Mouse (Mus musculus) common myeloid progenitor, adult 5-6 weeks (primary cell): ENCODE data around the gene Kcnq4. TPM values are rescaled to one million over a fixed set of nuclear protein-coding genes. Genes with fewer than 3 reads are reported as not detected.
A peak's percentile ranks its signal among the peaks of the same experiment; 100 is the strongest.

Source experiments
- ATAC-seq: replicated peaks from 2 replicates; pipeline ENCODE4 v1.8.0; 2016; ENCODE audit warnings: low read depth, mild to moderate bottlenecking, moderate TSS enrichment, inconsistent platforms; ENCODE audit not compliant: poor library complexity, severe bottlenecking
- total RNA-seq: library from RNA; stranded (forward); fragments of 200-1000, 187-1606 nt; gene quantifications from 2 replicates; pipeline ENCODE4 v1.2.3, GENCODE M21; 2017

Kcnq4 gene
- total RNA-seq, 1 experiment from 2014 or later, result not detected

- ATAC-seq, result no peak
These were observed 22.2 kb downstream of the Kcnq4 start for GRCm38 (mm10) chr4:120726174-120726573.

GRCm38 (mm10) chr4:120725516-120726090 lies 22.8 kb downstream of the Kcnq4 start:
- ATAC-seq, result no peak

- ATAC-seq, result no peak
These were observed 26.8 kb downstream of the Kcnq4 start for GRCm38 (mm10) chr4:120721574-120721973.

- ATAC-seq, result no peak
These were observed 29.3 kb downstream of the Kcnq4 start for GRCm38 (mm10) chr4:120719152-120719551.

- ATAC-seq, result no peak
These were observed 30.8 kb downstream of the Kcnq4 start for GRCm38 (mm10) chr4:120717591-120717990.

GRCm38 (mm10) chr4:120716765-120717164 lies 31.6 kb downstream of the Kcnq4 start:
- ATAC-seq, result no peak

GRCm38 (mm10) chr4:120716141-120716571 lies 32.3 kb downstream of the Kcnq4 start:
- peak; percentile 69 for ATAC-seq

GRCm38 (mm10) chr4:120713856-120714497 lies 34.4 kb downstream of the Kcnq4 start:
- no peak for ATAC-seq

- ATAC-seq, result no peak
These were observed 35.4 kb downstream of the Kcnq4 start for GRCm38 (mm10) chr4:120713021-120713420.

- no peak for ATAC-seq
These were observed 36.2 kb downstream of the Kcnq4 start for GRCm38 (mm10) chr4:120712236-120712635.

GRCm38 (mm10) chr4:120702511-120702910 lies 45.9 kb downstream of the Kcnq4 start:
- ATAC-seq, result no peak

GRCm38 (mm10) chr4:120702056-120702455 lies 46.4 kb downstream of the Kcnq4 start:
- no peak for ATAC-seq

GRCm38 (mm10) chr4:120701180-120701579 lies 47.2 kb downstream of the Kcnq4 start:
- ATAC-seq, result no peak

- peak; percentile 19; the same call in 1 of the 2 replicates for ATAC-seq
These were observed 50.5 kb downstream of the Kcnq4 start for GRCm38 (mm10) chr4:120697799-120698484.

- ATAC-seq, result no peak
These were observed 51.1 kb downstream of the Kcnq4 start for GRCm38 (mm10) chr4:120697353-120697752.

GRCm38 (mm10) chr4:120692717-120693116 lies 55.7 kb downstream of the Kcnq4 start:
- peak; percentile 56; the same call in 1 of the 2 replicates for ATAC-seq

- no peak for ATAC-seq
These were observed 59.1 kb downstream of the Kcnq4 start for GRCm38 (mm10) chr4:120689317-120689716.

- no peak for ATAC-seq
These were observed 61.1 kb downstream of the Kcnq4 start for GRCm38 (mm10) chr4:120687282-120687681.

GRCm38 (mm10) chr4:120683278-120683997 lies 65.0 kb downstream of the Kcnq4 start:
- ATAC-seq, result 0 out of 2 replicates have a peak, but pooled peaks have one; percentile 10

- ATAC-seq, result peak; percentile 65; the same call in 1 of the 2 replicates
These were observed 66.2 kb downstream of the Kcnq4 start for GRCm38 (mm10) chr4:120682168-120682567.
